Mouse (Mus musculus) right cerebral cortex, postnatal 36 days (tissue): ENCODE measurements around the gene Pcdh19.

Source experiments
- DNase-seq, 2 experiments: peaks; one replicate each; pipeline ENCODE4 v3.0.0; 2022; ENCODE audit warnings: low spot score in 2 of 2, mixed read lengths in 1 of 2

The Pcdh19 gene

GRCm38 (mm10) chrX:133657308-133658302, 31.2 kb downstream of the Pcdh19 start:
- no peak for DNase-seq

- DNase-seq = no peak
These were observed 32.8 kb downstream of the Pcdh19 start for GRCm38 (mm10) chrX:133655876-133656538.

- DNase-seq = no peak
These were observed 33.6 kb downstream of the Pcdh19 start for GRCm38 (mm10) chrX:133655196-133655595.

GRCm38 (mm10) chrX:133653071-133653470, 35.7 kb downstream of the Pcdh19 start:
- DNase-seq = no peak

GRCm38 (mm10) chrX:133650379-133650778, 38.4 kb downstream of the Pcdh19 start:
- DNase-seq = no peak

GRCm38 (mm10) chrX:133647809-133648208, 41.0 kb downstream of the Pcdh19 start:
- no peak for DNase-seq

GRCm38 (mm10) chrX:133639445-133639844, 49.3 kb downstream of the Pcdh19 start:
- DNase-seq = no peak

- DNase-seq = no peak
These were observed 59.2 kb downstream of the Pcdh19 start for GRCm38 (mm10) chrX:133629538-133629937.

GRCm38 (mm10) chrX:133618222-133618621, 70.6 kb downstream of the Pcdh19 start:
- DNase-seq = no peak

GRCm38 (mm10) chrX:133605828-133606227, 83.0 kb downstream of the Pcdh19 start:
- no peak for DNase-seq

GRCm38 (mm10) chrX:133604272-133604671, 84.5 kb downstream of the Pcdh19 start:
- DNase-seq = no peak

- DNase-seq = no peak
These were observed 86.7 kb downstream of the Pcdh19 start for GRCm38 (mm10) chrX:133602068-133602467.

GRCm38 (mm10) chrX:133601658-133602057, 87.1 kb downstream of the Pcdh19 start:
- no peak for DNase-seq

- DNase-seq = no peak
These were observed 87.6 kb downstream of the Pcdh19 start for GRCm38 (mm10) chrX:133601195-133601594.

GRCm38 (mm10) chrX:133575601-133576382, 113.0 kb downstream of the Pcdh19 start:
- no peak for DNase-seq

- no peak for DNase-seq
These were observed 123.4 kb downstream of the Pcdh19 start for GRCm38 (mm10) chrX:133565355-133565754.
